Mouse (Mus musculus) G1E (cell line): ENCODE measurements around the gene Shisa4.

ENCODE experiments used
- CTCF ChIP-seq: IDR thresholded peaks from 2 replicates; pipeline ENCODE4 v1.5.1; 2012; ENCODE audit warnings: low read depth, low read length, inconsistent platforms, mixed read lengths
- GATA1 ChIP-seq: IDR thresholded peaks from 2 replicates; pipeline ENCODE4 v1.6.1; 2012; ENCODE audit warnings: borderline replicate concordance, low read length, inconsistent platforms, mixed read lengths
- POLR2AphosphoS5 ChIP-seq: IDR thresholded peaks from 2 replicates; pipeline ENCODE4 v1.6.1; 2012; ENCODE audit warnings: low read depth, low read length, inconsistent platforms; ENCODE audit not compliant: insufficient replicate concordance
- TAL1 ChIP-seq: conservative IDR thresholded peaks from 2 replicates; pipeline ENCODE4 v1.6.1; 2012; ENCODE audit warnings: low read depth, low read length, inconsistent platforms, mixed read lengths

DNA sequence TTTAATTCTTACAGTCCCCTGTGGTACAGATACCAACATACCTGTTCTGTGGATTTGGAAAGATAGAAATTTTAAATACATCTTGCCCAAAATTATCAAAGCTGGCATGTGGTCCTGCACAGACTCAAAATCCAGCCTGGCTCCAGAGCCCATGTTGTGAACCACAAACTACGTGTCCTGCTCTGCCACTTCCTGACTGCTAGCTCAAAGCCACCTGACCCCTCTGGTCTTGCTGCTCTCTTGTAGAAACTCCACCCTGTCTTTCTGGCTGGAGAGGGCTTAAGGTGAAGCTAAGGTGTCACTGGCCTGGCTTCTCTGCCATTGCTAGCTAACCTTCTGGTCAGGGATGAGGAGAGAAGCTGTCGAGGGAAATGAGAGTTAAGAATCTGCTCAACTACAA lies 4.0 kb upstream of the Shisa4 start:
- TF ChIP-seq CTCF (no peak), TAL1 (no peak), GATA1 (no peak), POLR2AphosphoS5 (no peak)
